In the genomic region with DNA sequence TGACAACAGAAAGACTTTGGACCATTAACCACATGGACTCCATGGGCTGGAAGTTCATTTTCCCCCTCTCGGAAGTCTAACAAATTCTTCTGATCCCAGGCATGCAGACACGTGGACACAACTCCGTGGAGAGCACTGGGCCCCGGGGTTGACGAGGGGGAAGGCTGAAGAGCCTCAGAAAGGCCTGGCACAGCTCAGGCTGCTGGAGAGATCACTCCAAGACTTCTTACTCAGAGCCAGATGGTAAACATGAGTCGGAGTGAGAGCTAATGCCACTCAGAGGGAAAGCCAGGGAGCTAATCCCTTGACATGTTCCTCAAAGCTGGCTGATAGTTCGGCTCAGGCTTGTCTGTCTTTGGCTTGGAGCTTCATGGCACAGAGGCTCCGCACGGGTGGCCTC, we compare ENCODE assay signal across 8 mouse cellular contexts. TPM values are rescaled to one million over a fixed set of nuclear protein-coding genes. Genes with fewer than 3 reads are reported as not detected.
DNase-seq lines count a peak whose midpoint lies in the region; ATAC-seq and TF ChIP-seq lines count a peak whose summit lies in the region.
"Had no signal": no experiment of that assay in that cellular context is flagged by ENCODE, and none has a peak within 500 bp of the region (broad histone marks: within the 10 kb centered on the region; RNA-seq: fewer than 3 reads in every experiment).

No protein-coding gene starts in this region.

- ATAC-seq in kidney, postnatal 0 days (replicated peaks; ENCODE audit: low FRiP score, low read depth), result 0 out of 2 replicates have a peak, but pooled peaks have one; percentile 29
- no peak for ATAC-seq in kidney, embryonic 14.5 days (ENCODE audit: low FRiP score, low TSS enrichment)
- ATAC-seq in embryonic facial prominence, embryonic 14.5 days (ENCODE audit: low read depth), result peak; percentile 55; the same call in 1 of the 2 replicates
- ATAC-seq in lung, embryonic 14.5 days (ENCODE audit: insufficient read depth), result peak; percentile 66; the same call in 1 of the 2 replicates
- ATAC-seq in stomach, embryonic 14.5 days (ENCODE audit: insufficient number of reproducible peaks, insufficient read depth, low FRiP score, low read depth), result no peak

- DNase-seq in kidney, postnatal 0 days (ENCODE audit: low spot score), result peak; percentile 63
- peak; percentile 65 for DNase-seq in embryonic facial prominence, embryonic 14.5 days (ENCODE audit: low spot score)
- DNase-seq in lung, embryonic 14.5 days, result peak; percentile 58
- no peak for DNase-seq in urinary bladder, postnatal 36 days (ENCODE audit: low spot score in 2 of 2)
- DNase-seq in ovary, adult 18-20 months (ENCODE audit: low spot score), result no peak

- H3K27ac ChIP-seq in kidney, postnatal 0 days, result no peak overlapping the region
- H3K27ac ChIP-seq in kidney, embryonic 14.5 days (ENCODE audit: low read depth, low read length), result no peak overlapping the region; the same call in 1 of the 2 replicates
- H3K27ac ChIP-seq in embryonic facial prominence, embryonic 14.5 days (replicated peaks; ENCODE audit: low read depth, low read length), result peak overlapping the region; percentile 9
- peak overlapping the region; percentile 63 for H3K27ac ChIP-seq in lung, embryonic 14.5 days (ENCODE audit: low read depth)
- H3K27ac ChIP-seq in stomach, embryonic 14.5 days (ENCODE audit: low read length), result peak overlapping the region; percentile 39; the same call in 1 of the 2 replicates
- H3K27ac ChIP-seq: liver, embryonic 15.5 days had no signal

- H3K9ac ChIP-seq in kidney, postnatal 0 days (ENCODE audit: low read depth, low read length), result no peak overlapping the region
- no peak overlapping the region for H3K9ac ChIP-seq in kidney, embryonic 14.5 days (ENCODE audit: low read depth, low read length)
- no peak overlapping the region for H3K9ac ChIP-seq in embryonic facial prominence, embryonic 14.5 days (ENCODE audit: low read depth, low read length)
- H3K9ac ChIP-seq in lung, embryonic 14.5 days, result no peak overlapping the region
- H3K9ac ChIP-seq in stomach, embryonic 14.5 days (replicated peaks; ENCODE audit: low read depth, low read length), result no peak overlapping the region
- H3K9ac ChIP-seq: liver, embryonic 15.5 days had no signal

- TF ChIP-seq CTCF in kidney, postnatal 0 days (IDR thresholded peaks at IDR 0.05; ENCODE audit: low read depth), result no peak
- no peak for TF ChIP-seq CTCF in lung, embryonic 14.5 days (IDR thresholded peaks at IDR 0.05; ENCODE audit: low read depth)

- H3K4me1 ChIP-seq in kidney, postnatal 0 days (replicated peaks; ENCODE audit: insufficient read depth, low read length), result 0 out of 2 replicates have a peak, but pooled peaks cover 3% of the 10 kb centered on the region
- H3K4me1 ChIP-seq in kidney, embryonic 14.5 days (ENCODE audit: control insufficient read depth, insufficient read depth, low read length), result peaks cover 5% of the 10 kb centered on the region; the same call in 1 of the 2 replicates
- peaks cover 14% of the 10 kb centered on the region; the same call in 1 of the 2 replicates for H3K4me1 ChIP-seq in embryonic facial prominence, embryonic 14.5 days (ENCODE audit: control insufficient read depth, insufficient read depth, low read length)
- H3K4me1 ChIP-seq in lung, embryonic 14.5 days (ENCODE audit: insufficient read depth), result peaks cover 11% of the 10 kb centered on the region
- H3K4me1 ChIP-seq in stomach, embryonic 14.5 days (ENCODE audit: control insufficient read depth, insufficient read depth, low read length), result peaks cover 16% of the 10 kb centered on the region

- no peak overlapping the region for H3K4me3 ChIP-seq in kidney, postnatal 0 days (replicated peaks; ENCODE audit: low read depth, low read length)
- H3K4me3 ChIP-seq in kidney, embryonic 14.5 days (ENCODE audit: low read length), result no peak overlapping the region
- no peak overlapping the region for H3K4me3 ChIP-seq in embryonic facial prominence, embryonic 14.5 days (ENCODE audit: low read depth, low read length)
- H3K4me3 ChIP-seq in lung, embryonic 14.5 days (ENCODE audit: low read depth, low read length), result no peak overlapping the region
- no peak overlapping the region for H3K4me3 ChIP-seq in stomach, embryonic 14.5 days (ENCODE audit: low read depth, low read length)
- H3K4me3 ChIP-seq: liver, embryonic 15.5 days had no signal

- WGBS in kidney, postnatal 0 days, result 31% methylated on average over 9 of the region's 9 CpGs
- 44% methylated on average over 9 of the region's 9 CpGs for WGBS in kidney, embryonic 14.5 days
- WGBS in embryonic facial prominence, embryonic 14.5 days, result 21% methylated on average over 9 of the region's 9 CpGs
- 27% methylated on average over 9 of the region's 9 CpGs for WGBS in lung, embryonic 14.5 days
- WGBS in stomach, embryonic 14.5 days, result 26% methylated on average over 9 of the region's 9 CpGs

- no peak overlapping the region for H3K4me2 ChIP-seq in kidney, postnatal 0 days (ENCODE audit: low read length)
- H3K4me2 ChIP-seq in kidney, embryonic 14.5 days (replicated peaks; ENCODE audit: low read depth, low read length), result no peak overlapping the region
- peak overlapping the region; percentile 21 for H3K4me2 ChIP-seq in embryonic facial prominence, embryonic 14.5 days (ENCODE audit: low read depth, low read length)
- no peak overlapping the region; the same call in 1 of the 2 replicates for H3K4me2 ChIP-seq in lung, embryonic 14.5 days
- H3K4me2 ChIP-seq in stomach, embryonic 14.5 days (replicated peaks; ENCODE audit: low read depth, low read length), result peak overlapping the region; percentile 18
- H3K4me2 ChIP-seq: liver, embryonic 15.5 days had no signal

- H3K9me3 ChIP-seq in kidney, postnatal 0 days (replicated peaks; ENCODE audit: low read length), result no peaks in the 10 kb centered on the region
- H3K9me3 ChIP-seq in kidney, embryonic 14.5 days (ENCODE audit: control insufficient read depth, low read length), result no peaks in the 10 kb centered on the region
- no peaks in the 10 kb centered on the region for H3K9me3 ChIP-seq in embryonic facial prominence, embryonic 14.5 days (ENCODE audit: control insufficient read depth, low read length)
- H3K9me3 ChIP-seq in lung, embryonic 14.5 days (ENCODE audit: low read depth, low read length), result no peaks in the 10 kb centered on the region
- no peaks in the 10 kb centered on the region for H3K9me3 ChIP-seq in stomach, embryonic 14.5 days (ENCODE audit: control insufficient read depth, low read depth, low read length)
- H3K9me3 ChIP-seq: liver, embryonic 15.5 days had no signal

- H3K36me3 ChIP-seq in kidney, postnatal 0 days (ENCODE audit: insufficient read depth, low read length), result no peaks in the 10 kb centered on the region
- peaks cover 4% of the 10 kb centered on the region; the same call in 1 of the 2 replicates for H3K36me3 ChIP-seq in kidney, embryonic 14.5 days (ENCODE audit: control insufficient read depth, insufficient read depth, low read length)
- H3K36me3 ChIP-seq in embryonic facial prominence, embryonic 14.5 days (ENCODE audit: control insufficient read depth, insufficient read depth, low read length), result peaks cover 8% of the 10 kb centered on the region; the same call in 1 of the 2 replicates
- peaks cover 9% of the 10 kb centered on the region for H3K36me3 ChIP-seq in lung, embryonic 14.5 days (ENCODE audit: insufficient read depth)
- peaks cover 5% of the 10 kb centered on the region; the same call in 1 of the 2 replicates for H3K36me3 ChIP-seq in stomach, embryonic 14.5 days (ENCODE audit: control insufficient read depth, insufficient read depth, low read length)

- no peaks in the 10 kb centered on the region for H3K27me3 ChIP-seq in kidney, postnatal 0 days (ENCODE audit: insufficient read depth, low read length)
- H3K27me3 ChIP-seq in kidney, embryonic 14.5 days (ENCODE audit: control insufficient read depth, insufficient read depth, low read length), result no peaks in the 10 kb centered on the region
- peaks cover 2% of the 10 kb centered on the region; the same call in 1 of the 2 replicates for H3K27me3 ChIP-seq in embryonic facial prominence, embryonic 14.5 days (replicated peaks; ENCODE audit: control insufficient read depth, insufficient read depth, low read length)
- H3K27me3 ChIP-seq in lung, embryonic 14.5 days (ENCODE audit: insufficient read depth, low read length), result 0 out of 2 replicates have a peak, but pooled peaks cover 6% of the 10 kb centered on the region
- peaks cover 7% of the 10 kb centered on the region; the same call in 1 of the 2 replicates for H3K27me3 ChIP-seq in stomach, embryonic 14.5 days (ENCODE audit: control insufficient read depth, insufficient read depth, low read length)

RNA-seq across cellular contexts. Expression of a gene that starts 14.0 kb away (rescaled TPM):
- 2.3 and 2.7 TPM in 2 replicates for polyA plus RNA-seq in kidney, postnatal 0 days (2015; fragmentation: Nextera tagmentation; extraction: Ambion mirVana)
- polyA plus RNA-seq in kidney, embryonic 14.5 days (2014; fragmentation: Nextera tagmentation; extraction: Ambion mirVana), result not detected in 2 replicates
- polyA plus RNA-seq in embryonic facial prominence, embryonic 14.5 days (2014; fragmentation: Nextera tagmentation; extraction: Ambion mirVana), result not detected in 2 replicates
- polyA plus RNA-seq in lung, embryonic 14.5 days (2014; fragmentation: Nextera tagmentation; extraction: Ambion mirVana), result not detected in 2 replicates
- polyA plus RNA-seq in stomach, embryonic 14.5 days (2014; fragmentation: Nextera tagmentation; extraction: Ambion mirVana), result not detected in 2 replicates
- polyA plus RNA-seq: liver, embryonic 15.5 days had no signal

RNA-seq across cellular contexts. Expression of a gene that starts 24.7 kb away (rescaled TPM):
- polyA plus RNA-seq in kidney, postnatal 0 days (2015; fragmentation: Nextera tagmentation; extraction: Ambion mirVana), result 2.2 and 2.3 TPM in 2 replicates
- 0.16 and 0.27 TPM in 2 replicates for polyA plus RNA-seq in kidney, embryonic 14.5 days (2014; fragmentation: Nextera tagmentation; extraction: Ambion mirVana)
- polyA plus RNA-seq in embryonic facial prominence, embryonic 14.5 days (2014; fragmentation: Nextera tagmentation; extraction: Ambion mirVana), result 1.8 and 2.9 TPM in 2 replicates
- 0.93 and 1.0 TPM in 2 replicates for polyA plus RNA-seq in lung, embryonic 14.5 days (2014; fragmentation: Nextera tagmentation; extraction: Ambion mirVana)
- polyA plus RNA-seq in stomach, embryonic 14.5 days (2014; fragmentation: Nextera tagmentation; extraction: Ambion mirVana), result 0.21 and 0.72 TPM in 2 replicates

RNA-seq across cellular contexts. Expression of a gene that starts 36.2 kb away (rescaled TPM):
- 53.5 and 62.7 TPM in 2 replicates for polyA plus RNA-seq in kidney, postnatal 0 days (2015; fragmentation: Nextera tagmentation; extraction: Ambion mirVana)
- 79.1 and 113 TPM in 2 replicates for polyA plus RNA-seq in kidney, embryonic 14.5 days (2014; fragmentation: Nextera tagmentation; extraction: Ambion mirVana)
- polyA plus RNA-seq in embryonic facial prominence, embryonic 14.5 days (2014; fragmentation: Nextera tagmentation; extraction: Ambion mirVana), result 75.7 and 89.8 TPM in 2 replicates
- 153 and 157 TPM in 2 replicates for polyA plus RNA-seq in lung, embryonic 14.5 days (2014; fragmentation: Nextera tagmentation; extraction: Ambion mirVana)
- 108 and 109 TPM in 2 replicates for polyA plus RNA-seq in stomach, embryonic 14.5 days (2014; fragmentation: Nextera tagmentation; extraction: Ambion mirVana)

RNA-seq across cellular contexts. Expression of a gene that starts 36.4 kb away (rescaled TPM):
- 662 and 798 TPM in 2 replicates for polyA plus RNA-seq in kidney, postnatal 0 days (2015; fragmentation: Nextera tagmentation; extraction: Ambion mirVana)
- 3.7 and 5.4 TPM in 2 replicates for polyA plus RNA-seq in kidney, embryonic 14.5 days (2014; fragmentation: Nextera tagmentation; extraction: Ambion mirVana)
- 0.11 TPM in 1 of 2 replicates, not detected in the other for polyA plus RNA-seq in embryonic facial prominence, embryonic 14.5 days (2014; fragmentation: Nextera tagmentation; extraction: Ambion mirVana)
- polyA plus RNA-seq in lung, embryonic 14.5 days (2014; fragmentation: Nextera tagmentation; extraction: Ambion mirVana), result not detected in 2 replicates
- not detected in 2 replicates for polyA plus RNA-seq in stomach, embryonic 14.5 days (2014; fragmentation: Nextera tagmentation; extraction: Ambion mirVana)
- polyA plus RNA-seq: liver, embryonic 15.5 days had no signal

RNA-seq across cellular contexts. Expression of a gene that starts 54.9 kb away (rescaled TPM):
- 1.1 and 1.5 TPM in 2 replicates for polyA plus RNA-seq in kidney, postnatal 0 days (2015; fragmentation: Nextera tagmentation; extraction: Ambion mirVana)
- polyA plus RNA-seq in kidney, embryonic 14.5 days (2014; fragmentation: Nextera tagmentation; extraction: Ambion mirVana), result 0.88 and 0.90 TPM in 2 replicates
- polyA plus RNA-seq in embryonic facial prominence, embryonic 14.5 days (2014; fragmentation: Nextera tagmentation; extraction: Ambion mirVana), result 4.1 and 4.6 TPM in 2 replicates
- polyA plus RNA-seq in lung, embryonic 14.5 days (2014; fragmentation: Nextera tagmentation; extraction: Ambion mirVana), result 0.54 and 0.83 TPM in 2 replicates
- 1.5 and 1.8 TPM in 2 replicates for polyA plus RNA-seq in stomach, embryonic 14.5 days (2014; fragmentation: Nextera tagmentation; extraction: Ambion mirVana)

Comparison
In these comparisons a context has a peak if more than half of its experiments do, and no peak if none do; other contexts are left out.
1. ATAC-seq: peak in kidney, postnatal 0 days (single experiment), embryonic facial prominence, embryonic 14.5 days (single experiment) and lung, embryonic 14.5 days (single experiment); none in kidney, embryonic 14.5 days (single experiment) and stomach, embryonic 14.5 days (single experiment).
2. DNase-seq: peak in kidney, postnatal 0 days (single experiment), embryonic facial prominence, embryonic 14.5 days (single experiment) and lung, embryonic 14.5 days (single experiment); none in urinary bladder, postnatal 36 days (0 of 2) and ovary, adult 18-20 months (single experiment).
3. H3K27ac ChIP-seq: peak in embryonic facial prominence, embryonic 14.5 days (single experiment), lung, embryonic 14.5 days (single experiment) and stomach, embryonic 14.5 days (single experiment); none in kidney, postnatal 0 days (single experiment) and kidney, embryonic 14.5 days (single experiment).
4. H3K4me2 ChIP-seq: peak in embryonic facial prominence, embryonic 14.5 days (single experiment) and stomach, embryonic 14.5 days (single experiment); none in kidney, postnatal 0 days (single experiment), kidney, embryonic 14.5 days (single experiment) and lung, embryonic 14.5 days (single experiment).